Mouse (Mus musculus) stomach, postnatal 0 days (tissue): ENCODE data around the gene Hdac7.
A peak's percentile ranks its signal among the peaks of the same experiment; 100 is the strongest.

Experiments used
- CTCF ChIP-seq: IDR thresholded peaks from 2 replicates; pipeline ENCODE4 v1.5.1; 2016; ENCODE audit warnings: antibody characterized with exemption, low read depth, mild to moderate bottlenecking, moderate library complexity
- EP300 ChIP-seq: optimal IDR thresholded peaks from 2 replicates; pipeline ENCODE3; 2016; ENCODE audit warnings: antibody characterized with exemption

DNA sequence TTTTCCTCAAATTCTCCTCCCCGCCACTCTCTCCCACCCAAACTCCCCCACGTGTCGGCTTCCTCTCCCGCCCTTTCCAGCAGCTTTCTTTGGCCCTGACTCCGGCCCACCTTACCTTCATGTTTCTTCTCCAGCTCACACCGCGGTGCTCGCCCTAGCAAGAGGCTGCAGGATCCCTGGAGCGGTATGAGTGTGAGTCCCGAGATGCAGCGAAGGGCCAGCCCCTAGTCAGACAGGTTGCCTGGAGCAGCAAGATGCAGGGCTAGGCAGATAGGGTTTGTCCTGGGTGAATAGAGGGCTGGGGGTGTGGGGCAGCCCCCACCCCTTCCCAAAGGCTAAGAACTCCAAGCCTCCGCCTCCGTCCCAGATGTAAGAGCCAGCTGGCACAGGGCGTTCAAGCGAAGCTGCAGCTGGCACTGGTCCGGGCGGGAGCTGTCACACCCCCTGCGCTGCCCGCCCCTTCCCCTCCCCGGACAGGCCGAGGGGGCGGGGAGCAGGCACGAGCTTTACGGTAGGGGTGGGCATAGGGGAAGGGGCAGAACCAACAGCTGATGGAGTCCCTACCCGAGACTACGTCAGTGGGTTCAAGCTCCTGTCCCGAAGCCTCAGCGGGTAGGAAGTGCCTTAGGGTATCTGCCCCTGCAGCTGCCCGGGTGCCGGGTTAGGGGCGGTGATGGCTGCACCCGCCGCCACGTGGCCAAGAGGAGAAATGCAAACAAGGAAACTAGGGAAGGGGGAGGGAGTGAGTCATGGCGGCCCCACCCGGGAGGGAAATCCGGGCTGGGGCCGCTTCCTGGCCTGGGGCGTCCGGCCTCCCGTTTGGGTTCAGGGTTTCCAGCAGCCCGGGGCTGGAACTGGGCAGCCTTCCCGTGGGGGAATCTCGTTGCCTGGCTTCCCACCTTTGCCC, 76.8 kb downstream of the Hdac7 start, which contains the start of gene Rapgef3:
- TF ChIP-seq CTCF (peak; percentile 76), EP300 (no peak)
